Mouse (Mus musculus) G1E (cell line): ENCODE results near the gene Top2a.

Experiments used
- CTCF ChIP-seq: IDR thresholded peaks from 2 replicates; pipeline ENCODE4 v1.5.1; 2012; ENCODE audit warnings: low read depth, low read length, inconsistent platforms, mixed read lengths
- GATA1 ChIP-seq: IDR thresholded peaks from 2 replicates; pipeline ENCODE4 v1.6.1; 2012; ENCODE audit warnings: borderline replicate concordance, low read length, inconsistent platforms, mixed read lengths
- POLR2AphosphoS5 ChIP-seq: IDR thresholded peaks from 2 replicates; pipeline ENCODE4 v1.6.1; 2012; ENCODE audit warnings: low read depth, low read length, inconsistent platforms; ENCODE audit not compliant: insufficient replicate concordance
- TAL1 ChIP-seq: conservative IDR thresholded peaks from 2 replicates; pipeline ENCODE4 v1.6.1; 2012; ENCODE audit warnings: low read depth, low read length, inconsistent platforms, mixed read lengths

DNA sequence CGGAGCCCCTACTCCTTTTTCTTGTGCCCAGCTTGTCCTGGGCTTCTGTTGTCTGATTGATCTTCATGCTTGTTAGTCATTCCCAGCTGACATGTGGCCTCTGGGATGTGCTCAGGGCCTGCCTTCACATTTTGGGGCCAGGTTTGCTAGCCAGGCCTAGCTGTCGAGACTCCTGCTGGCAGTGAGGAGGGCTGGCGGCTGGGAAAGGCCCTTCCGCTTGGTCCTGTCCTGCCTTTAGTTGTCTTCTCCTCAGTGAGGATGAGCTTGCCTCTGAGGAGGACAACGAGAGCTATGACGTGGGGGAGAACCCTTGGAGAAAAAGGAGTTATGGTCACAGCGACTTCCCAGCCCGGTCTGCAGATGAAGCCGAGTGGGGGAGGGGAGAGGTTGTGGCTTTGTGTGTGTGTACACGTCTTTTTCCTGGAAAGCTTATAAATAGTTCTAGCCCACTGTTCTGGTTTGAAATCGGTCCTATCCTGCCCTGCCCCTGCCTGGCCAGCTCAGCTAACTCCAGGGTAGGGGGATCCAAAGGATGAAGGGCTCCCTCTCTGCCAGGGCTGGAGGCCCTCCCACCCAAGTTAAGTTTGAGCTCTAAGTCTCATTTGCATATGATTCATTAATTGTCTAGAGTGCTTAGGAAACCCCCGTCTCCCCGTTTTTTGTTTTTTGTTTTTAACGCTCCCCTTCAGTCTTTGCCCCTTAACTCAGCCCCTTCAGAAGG is 80.1 kb downstream of the Top2a start:
- no peak for TF ChIP-seq CTCF
- no peak for TF ChIP-seq POLR2AphosphoS5
- no peak for TF ChIP-seq GATA1
- no peak for TF ChIP-seq TAL1
